Mouse (Mus musculus) c-Kit-positive CD71-positive TER-119-negative erythroid progenitor cells, embryonic 14.5 days (primary cell): ENCODE measurements at regions not wholly inside any gene's neighbourhood (a gene's known extent, or its start where the extent isn't known, plus 50 kb on each side); places are given as distances from the start of the nearest gene placed in this dataset.

ENCODE experiments used
- DNase-seq: peaks from one replicate; pipeline ENCODE4 v3.0.0-alpha.2; 2013; ENCODE audit warnings: low read depth

- DNase-seq = no peak
Observed at GRCm38 (mm10) chr8:34549786-34550185, 438.2 kb upstream of the Gm10131 start.

- DNase-seq = no peak
Observed at GRCm38 (mm10) chr8:34546815-34547214, 435.3 kb upstream of the Gm10131 start.

GRCm38 (mm10) chr8:34542361-34543038, 431.0 kb upstream of the Gm10131 start:
- DNase-seq = no peak

GRCm38 (mm10) chr8:34539232-34539631, 427.7 kb upstream of the Gm10131 start:
- no peak for DNase-seq

- no peak for DNase-seq
Observed at GRCm38 (mm10) chr8:34535434-34535833, 423.9 kb upstream of the Gm10131 start.

GRCm38 (mm10) chr8:34533421-34533820, 421.9 kb upstream of the Gm10131 start:
- DNase-seq = no peak

GRCm38 (mm10) chr8:34530896-34531679, 419.6 kb upstream of the Gm10131 start:
- no peak for DNase-seq

GRCm38 (mm10) chr8:34530046-34530445, 418.5 kb upstream of the Gm10131 start:
- no peak for DNase-seq

GRCm38 (mm10) chr8:34529452-34529851, 417.9 kb upstream of the Gm10131 start:
- no peak for DNase-seq

GRCm38 (mm10) chr8:34528213-34528612, 416.7 kb upstream of the Gm10131 start:
- DNase-seq = no peak

GRCm38 (mm10) chr8:34525231-34525630, 413.7 kb upstream of the Gm10131 start:
- DNase-seq = no peak

GRCm38 (mm10) chr8:34523849-34524248, 412.3 kb upstream of the Gm10131 start:
- DNase-seq = no peak

GRCm38 (mm10) chr8:34521316-34521715, 409.8 kb upstream of the Gm10131 start:
- no peak for DNase-seq

GRCm38 (mm10) chr8:34520664-34521063, 409.1 kb upstream of the Gm10131 start:
- no peak for DNase-seq

GRCm38 (mm10) chr8:34513459-34514090, 402.0 kb upstream of the Gm10131 start:
- DNase-seq = no peak

- DNase-seq = no peak
Observed at GRCm38 (mm10) chr8:34505829-34506555, 394.5 kb upstream of the Gm10131 start.

GRCm38 (mm10) chr8:34505102-34505501, 393.6 kb upstream of the Gm10131 start:
- DNase-seq = no peak

- DNase-seq = no peak
Observed at GRCm38 (mm10) chr8:34502606-34503162, 391.1 kb upstream of the Gm10131 start.

- no peak for DNase-seq
Observed at GRCm38 (mm10) chr8:34499196-34499595, 387.7 kb upstream of the Gm10131 start.

GRCm38 (mm10) chr8:34496751-34497150, 385.2 kb upstream of the Gm10131 start:
- no peak for DNase-seq

GRCm38 (mm10) chr8:34495974-34496373, 384.4 kb upstream of the Gm10131 start:
- no peak for DNase-seq
